ENCODE assay signal across 11 mouse cellular contexts in genomic region chr11:49764023-49764422, GRCm38 (mm10). TPM values are rescaled to one million over a fixed set of nuclear protein-coding genes. Genes with fewer than 3 reads are reported as not detected.
DNase-seq lines count a peak whose midpoint lies in the region; ATAC-seq and TF ChIP-seq lines count a peak whose summit lies in the region.
"Had no signal": no experiment of that assay in that cellular context is flagged by ENCODE, and none has a peak within 500 bp of the region (broad histone marks: within the 10 kb centered on the region; RNA-seq: fewer than 3 reads in every experiment).

No protein-coding gene starts in this region.

- no peak for TF ChIP-seq POLR2A in heart, adult 2 months (IDR thresholded peaks at IDR 0.05; ENCODE audit: insufficient read depth, low read depth, low read length)
- no peak for TF ChIP-seq POLR2A in myocyte (IDR thresholded peaks at IDR 0.05; ENCODE audit: insufficient read length, low read depth)

- no peak for TF ChIP-seq EP300 in heart, adult 2 months (IDR thresholded peaks at IDR 0.05; ENCODE audit: insufficient read depth, low read depth, low read length)

- 0 out of 2 replicates have a peak overlapping the region, but pooled peaks have one; percentile 21 for H3K4me2 ChIP-seq in lung, embryonic 15.5 days
- no peak overlapping the region for H3K4me2 ChIP-seq in myocyte (ENCODE audit: low read depth)
- H3K4me2 ChIP-seq: forebrain, embryonic 13.5 days; midbrain, embryonic 13.5 days had no signal

- H3K79me2 ChIP-seq in heart, adult 2 months (replicated peaks; ENCODE audit: control insufficient read depth, insufficient read depth, low read length): no peaks in the 10 kb centered on the region
- no peaks in the 10 kb centered on the region for H3K79me2 ChIP-seq in myocyte (ENCODE audit: control insufficient read depth, insufficient read depth)

- H3K9me3 ChIP-seq in lung, embryonic 15.5 days: no peaks in the 10 kb centered on the region
- H3K9me3 ChIP-seq: forebrain, embryonic 13.5 days; midbrain, embryonic 13.5 days had no signal

- H3K9ac ChIP-seq in heart, adult 2 months (ENCODE audit: low read depth, low read length): no peak overlapping the region
- H3K9ac ChIP-seq in lung, embryonic 15.5 days: no peak overlapping the region
- H3K9ac ChIP-seq: forebrain, embryonic 13.5 days; midbrain, embryonic 13.5 days had no signal

- no peaks in the 10 kb centered on the region for H3K27me3 ChIP-seq in heart, adult 2 months (ENCODE audit: control insufficient read depth, insufficient read depth, low read length)
- H3K27me3 ChIP-seq in lung, embryonic 15.5 days: no peaks in the 10 kb centered on the region
- H3K27me3 ChIP-seq in myocyte (ENCODE audit: control insufficient read depth, insufficient read depth, insufficient read length): no peaks in the 10 kb centered on the region
- H3K27me3 ChIP-seq: forebrain, embryonic 13.5 days; midbrain, embryonic 13.5 days had no signal

- no peak for TF ChIP-seq CTCF in heart, adult 2 months (IDR thresholded peaks at IDR 0.05)

- no peak for DNase-seq in heart, adult 2 months
- DNase-seq in heart, postnatal 36 days: no peak
- no peak for DNase-seq in lung, adult 18-20 months
- DNase-seq in forelimb bud, embryonic 11.5 days (ENCODE audit: low read depth, low spot score): peak; percentile 30
- no peak for DNase-seq in cerebellum, postnatal 4 days (ENCODE audit: low spot score in 2 of 2)
- no peak for DNase-seq in gastrocnemius, adult 8-10 months (ENCODE audit: low spot score in 2 of 2)

- peak overlapping the region; percentile 38 for H3K27ac ChIP-seq in heart, adult 2 months
- H3K27ac ChIP-seq in lung, embryonic 15.5 days: peak overlapping the region; percentile 61
- H3K27ac ChIP-seq: forebrain, embryonic 13.5 days; midbrain, embryonic 13.5 days had no signal

- peaks cover 12% of the 10 kb centered on the region for H3K4me1 ChIP-seq in heart, adult 2 months (ENCODE audit: control insufficient read depth, insufficient read depth, low read length)
- peaks cover 16% of the 10 kb centered on the region for H3K4me1 ChIP-seq in lung, embryonic 15.5 days
- H3K4me1 ChIP-seq: forebrain, embryonic 13.5 days had no signal

- no peaks in the 10 kb centered on the region for H3K36me3 ChIP-seq in heart, adult 2 months (ENCODE audit: control insufficient read depth, insufficient read depth, low read length)
- H3K36me3 ChIP-seq in lung, embryonic 15.5 days: no peaks in the 10 kb centered on the region
- H3K36me3 ChIP-seq in myocyte (ENCODE audit: control insufficient read depth, insufficient read depth): no peaks in the 10 kb centered on the region
- H3K36me3 ChIP-seq: midbrain, embryonic 13.5 days had no signal

- WGBS in heart, adult 2 months: 50% methylated on average over 4 of the region's 4 CpGs
- 39% methylated on average over 4 of the region's 4 CpGs for WGBS in lung, embryonic 15.5 days

- intact Hi-C loops in heart, adult 2 months (cut with DNase I): no loop called here
- intact Hi-C loops in heart, postnatal 36 days (cut with DNase I): no loop called here

- H3K4me3 ChIP-seq in heart, adult 2 months: no peak overlapping the region
- no peak overlapping the region for H3K4me3 ChIP-seq in lung, embryonic 15.5 days
- no peak overlapping the region for H3K4me3 ChIP-seq in myocyte
- H3K4me3 ChIP-seq: forebrain, embryonic 13.5 days; midbrain, embryonic 13.5 days had no signal

- peak; percentile 33; the same call in 1 of the 2 replicates for ATAC-seq in lung, embryonic 15.5 days (ENCODE audit: borderline replicate concordance, extremely low read depth, low FRiP score, low TSS enrichment)
- ATAC-seq: activated CD4-positive, CD25-positive, alpha-beta regulatory T cell, adult 4 months; forebrain, embryonic 13.5 days; midbrain, embryonic 13.5 days had no signal

- no peak overlapping the region for H3ac ChIP-seq in myocyte (ENCODE audit: control insufficient read depth, insufficient read length)

TF ChIP-seq in myocyte, 11 proteins besides CTCF, POLR2A, EP300 and RAD21:
- peak; percentile 24 for TF ChIP-seq USF1 (IDR thresholded peaks at IDR 0.05; ENCODE audit: low read depth)
- no peak for TF ChIP-seq POLR2AphosphoS2 (IDR thresholded peaks at IDR 0.05; ENCODE audit: insufficient read length, low read depth)

RNA-seq across cellular contexts. Expression of gene Gfpt2, which starts 30.0 kb away (rescaled TPM):
- total RNA-seq in heart, adult 2 months (2021): 10 to 100 TPM; 11.8 to 13.8 TPM
- polyA plus RNA-seq in heart, adult 2 months (2012; rRNA removed): 14.0 and 26.9 TPM in 2 replicates
- total RNA-seq in heart, postnatal 36 days (2021): 10 to 100 TPM; 11.6 to 12.2 TPM
- polyA plus RNA-seq in lung, embryonic 15.5 days (2015; fragmentation: Nextera tagmentation; extraction: Ambion mirVana): 10.3 and 10.6 TPM in 2 replicates
- polyA plus RNA-seq in myocyte (2012; fragmentation: generic; extraction: Trizol): 0.52 TPM
- total RNA-seq in gastrocnemius, adult 8-10 months (2022): 1 to 10 TPM; 3.0 to 6.9 (median 5.8) TPM

RNA-seq across cellular contexts. Expression of gene Cnot6, which starts 51.5 kb away (rescaled TPM):
- 10 to 100 TPM; 19.3 to 23.4 TPM for total RNA-seq in heart, adult 2 months (2021)
- 6.3 and 12.7 TPM in 2 replicates for polyA plus RNA-seq in heart, adult 2 months (2012; rRNA removed)
- 10 to 100 TPM; 20.4 to 21.3 TPM for total RNA-seq in heart, postnatal 36 days (2021)
- 61.9 and 62.6 TPM in 2 replicates for polyA plus RNA-seq in lung, embryonic 15.5 days (2015; fragmentation: Nextera tagmentation; extraction: Ambion mirVana)
- 12.1 TPM for polyA plus RNA-seq in myocyte (2012; fragmentation: generic; extraction: Trizol)
- 10 to 100 TPM in 2 of 4 experiments, 1 to 10 TPM in 2; 7.9 to 14.0 (median 9.8) TPM for total RNA-seq in gastrocnemius, adult 8-10 months (2022)
